Mouse (Mus musculus) heart, embryonic 15.5 days (tissue): ENCODE results near the gene Slc38a2. TPM values are rescaled to one million over a fixed set of nuclear protein-coding genes. Genes with fewer than 3 reads are reported as not detected.
A peak's percentile ranks its signal among the peaks of the same experiment; 100 is the strongest.

Source experiments
- ATAC-seq: fragments of 200-750 bp; cut with Nextera tagmentation; replicated peaks from 2 replicates; pipeline ENCODE4 v1.8.0; 2017; ENCODE audit warnings: low read depth, moderate TSS enrichment; ENCODE audit not compliant: insufficient number of reproducible peaks, insufficient read depth, low FRiP score
- H3K27ac ChIP-seq: fragments of 300-500 bp; sonication (generic); 2 replicates; pipeline ENCODE4 v1.5.1; 2015; ENCODE audit warnings: mild to moderate bottlenecking, inconsistent platforms
- H3K27me3 ChIP-seq: fragments of 300-500 bp; sonication (generic); 2 replicates; pipeline ENCODE4 v1.6.1; 2015; ENCODE audit warnings: inconsistent platforms
- H3K36me3 ChIP-seq: fragments of 300-500 bp; sonication (generic); 2 replicates; pipeline ENCODE4 v1.6.1; 2015; ENCODE audit warnings: mild to moderate bottlenecking, inconsistent platforms
- H3K4me1 ChIP-seq: fragments of 300-500 bp; sonication (generic); replicated peaks from 2 replicates; pipeline ENCODE4 v1.6.1; 2015; ENCODE audit warnings: inconsistent platforms
- H3K4me2 ChIP-seq: fragments of 300-500 bp; sonication (generic); 2 replicates; pipeline ENCODE4 v1.6.1; 2015; ENCODE audit warnings: inconsistent platforms, mild to moderate bottlenecking, moderate library complexity
- H3K4me3 ChIP-seq: fragments of 300-500 bp; sonication (generic); 2 replicates; pipeline ENCODE4 v1.5.1; 2015; ENCODE audit warnings: mild to moderate bottlenecking, inconsistent platforms
- H3K9ac ChIP-seq: fragments of 300-500 bp; sonication (generic); 2 replicates; pipeline ENCODE4 v1.6.1; 2015; ENCODE audit warnings: mild to moderate bottlenecking, inconsistent platforms
- H3K9me3 ChIP-seq: fragments of 300-500 bp; sonication (generic); replicated peaks from 2 replicates; pipeline ENCODE4 v1.6.1; 2016; ENCODE audit warnings: inconsistent platforms
- WGBS: fragments of 180-500 bp; shearing (Covaris S2); methylation state at CpG from one replicate; pipeline ENCODE4 v1.1.7; 2015; ENCODE audit warnings: mixed read lengths; 5-methylcytosine and 5-hydroxymethylcytosine counted together
- polyA plus RNA-seq: library from polyadenylated mRNA; unstranded; fragments of >200 nt; fragmentation: Nextera tagmentation; extraction: Ambion mirVana; gene quantifications from 2 replicates; pipeline ENCODE4 v1.2.1, GENCODE M21; 2015

Slc38a2 gene
- polyA plus RNA-seq = 158 and 170 TPM in 2 replicates

DNA sequence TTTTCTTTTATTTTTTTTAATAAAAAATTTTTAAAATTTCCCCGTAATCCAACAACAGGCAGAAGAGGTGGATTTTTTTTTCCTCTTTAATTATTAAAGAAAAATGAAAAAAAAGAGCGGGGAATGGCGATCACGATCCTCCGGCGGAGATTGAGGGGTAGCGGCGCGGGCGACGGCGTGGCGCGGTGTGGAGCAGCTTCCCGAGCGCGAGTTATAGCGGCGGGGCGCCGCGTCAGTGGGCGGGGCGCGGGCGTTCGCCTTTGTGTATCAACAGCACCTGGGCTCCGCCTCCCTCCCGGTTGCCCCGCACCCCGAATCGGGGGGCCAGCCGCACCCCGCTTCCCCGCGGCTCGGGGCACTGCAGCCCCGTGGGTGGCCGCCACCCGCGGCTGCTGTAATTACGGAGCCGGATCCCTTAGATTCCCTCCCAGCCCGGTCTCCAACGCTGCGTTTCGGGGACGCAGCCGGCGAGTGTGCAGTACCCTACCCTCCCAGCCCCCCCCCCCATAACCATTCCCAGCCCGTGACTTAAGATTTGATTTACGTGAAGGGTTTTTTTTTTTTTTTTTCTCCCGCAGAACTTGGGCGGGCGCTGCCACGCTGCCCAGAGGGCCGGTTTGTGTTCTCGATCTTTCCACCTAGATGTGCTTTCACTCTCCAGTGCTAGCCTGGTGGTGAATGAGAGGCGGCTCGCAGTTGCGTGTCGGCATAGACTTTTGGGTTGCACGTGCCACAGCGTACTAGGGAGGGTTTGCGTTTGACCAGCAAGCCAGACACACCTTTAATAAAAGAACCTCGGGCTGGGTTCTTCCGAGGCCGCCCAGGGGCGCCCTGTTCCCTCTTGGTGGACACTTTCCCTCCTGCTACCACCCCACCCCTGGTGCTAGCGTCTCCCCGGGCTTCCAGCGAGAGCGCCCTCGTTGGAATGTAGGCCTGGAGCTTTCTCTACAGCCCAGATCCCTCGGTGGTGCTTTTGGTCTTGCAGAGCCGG is at the start of gene Slc38a2:
Gene Slc38a2, minus strand, starts transcription at position 210 of the 991 bp plus-strand sequence.
- peaks cover 12% of the 10 kb centered on the region for H3K36me3 ChIP-seq
- no peaks in the 10 kb centered on the region for H3K27me3 ChIP-seq
- H3K4me1 ChIP-seq = peaks cover 28% of the 10 kb centered on the region
- peak within 1 kb of the TSS; percentile 98 for H3K4me3 ChIP-seq
- H3K9ac ChIP-seq = peak within 1 kb of the TSS; percentile 100
- H3K4me2 ChIP-seq = peak within 1 kb of the TSS; percentile 70
- peak; percentile 83 for ATAC-seq
- H3K9me3 ChIP-seq = no peaks in the 10 kb centered on the region
- under 1% methylated on average over 71 of the region's 76 CpGs for WGBS
- H3K27ac ChIP-seq = peak within 1 kb of the TSS; percentile 100

DNA sequence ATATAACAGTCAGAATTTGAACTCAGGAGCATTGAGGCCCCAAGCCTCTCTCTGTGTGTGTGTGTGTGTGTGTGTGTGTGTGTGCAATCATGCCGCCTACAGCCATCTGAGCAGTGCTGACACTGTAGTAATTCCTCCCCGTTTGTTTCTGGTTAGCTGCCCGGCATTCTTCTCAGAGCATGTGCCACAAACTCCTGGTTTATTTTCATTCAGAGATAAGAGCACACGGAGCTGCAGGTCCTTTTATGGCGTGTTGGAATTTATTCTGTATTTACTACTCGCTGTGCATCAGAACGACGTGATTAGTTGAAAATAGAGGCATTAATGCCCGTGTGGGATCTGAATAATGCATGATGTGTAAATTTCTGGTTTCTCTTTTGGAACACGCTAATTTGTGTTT is 49.6 kb upstream of the Slc38a2 start:
- peak; percentile 70 for ATAC-seq
- Histone ChIP-seq H3K27ac (peak overlapping the region; percentile 92), H3K4me1 (peaks cover 40% of the 10 kb centered on the region), H3K4me3 (no peak overlapping the region), H3K27me3 (no peaks in the 10 kb centered on the region), H3K4me2 (peak overlapping the region; percentile 37), H3K9ac (peak overlapping the region; percentile 2; the same call in 1 of the 2 replicates), H3K9me3 (no peaks in the 10 kb centered on the region), H3K36me3 (no peaks in the 10 kb centered on the region)
- 23% methylated on average over 10 of the region's 10 CpGs for WGBS

DNA sequence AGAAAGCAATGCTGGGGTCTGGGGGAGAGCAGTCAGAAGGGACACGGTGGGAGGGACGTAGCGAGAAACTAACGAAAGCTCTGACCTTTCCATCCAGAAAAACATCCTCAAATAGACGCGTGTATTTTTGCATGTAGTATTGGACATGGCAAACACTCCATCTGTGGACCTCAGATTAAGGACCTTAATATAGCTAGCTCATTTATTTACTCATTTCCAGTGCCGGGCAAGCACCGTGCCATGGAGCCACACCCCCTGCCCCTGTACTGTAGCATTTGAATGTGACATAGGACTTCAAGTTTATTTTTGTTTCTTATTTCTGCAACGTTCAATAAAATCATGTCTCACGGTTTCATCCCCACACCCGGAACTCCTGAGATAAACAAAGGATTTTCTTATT is 48.0 kb upstream of the Slc38a2 start:
- H3K9ac ChIP-seq = no peak overlapping the region
- no peaks in the 10 kb centered on the region for H3K27me3 ChIP-seq
- peaks cover 53% of the 10 kb centered on the region for H3K4me1 ChIP-seq
- no peak overlapping the region for H3K4me3 ChIP-seq
- H3K36me3 ChIP-seq = no peaks in the 10 kb centered on the region
- 66% methylated on average over 11 of the region's 11 CpGs for WGBS
- H3K9me3 ChIP-seq = no peaks in the 10 kb centered on the region
- ATAC-seq = no peak
- H3K4me2 ChIP-seq = no peak overlapping the region
- H3K27ac ChIP-seq = peak overlapping the region; percentile 55

DNA sequence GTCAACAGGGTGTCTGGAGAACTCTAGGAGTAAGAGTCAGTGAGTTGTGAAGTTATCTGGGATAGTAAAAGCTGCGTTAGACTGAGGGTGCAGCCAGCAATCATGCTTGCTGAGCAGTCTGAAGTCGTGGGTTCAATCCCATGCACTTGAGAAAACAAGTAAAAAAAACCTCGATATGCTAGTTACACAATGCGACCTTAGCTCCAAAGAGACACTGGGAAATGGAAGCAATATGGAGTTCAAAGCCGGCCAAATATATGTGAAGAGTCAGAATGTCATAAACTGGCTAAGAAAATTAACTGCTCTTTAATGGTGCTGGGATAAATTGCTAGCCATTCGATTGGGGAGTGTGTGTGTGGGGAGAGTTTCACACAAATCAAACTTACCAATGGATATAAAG is 47.5 kb upstream of the Slc38a2 start:
- Histone ChIP-seq H3K9ac (no peak overlapping the region), H3K27ac (peak overlapping the region; percentile 55), H3K9me3 (no peaks in the 10 kb centered on the region), H3K4me1 (peaks cover 55% of the 10 kb centered on the region), H3K4me2 (no peak overlapping the region), H3K27me3 (no peaks in the 10 kb centered on the region), H3K36me3 (no peaks in the 10 kb centered on the region), H3K4me3 (no peak overlapping the region)
- ATAC-seq = no peak
- WGBS = 77% methylated on average over 6 of the region's 6 CpGs

DNA sequence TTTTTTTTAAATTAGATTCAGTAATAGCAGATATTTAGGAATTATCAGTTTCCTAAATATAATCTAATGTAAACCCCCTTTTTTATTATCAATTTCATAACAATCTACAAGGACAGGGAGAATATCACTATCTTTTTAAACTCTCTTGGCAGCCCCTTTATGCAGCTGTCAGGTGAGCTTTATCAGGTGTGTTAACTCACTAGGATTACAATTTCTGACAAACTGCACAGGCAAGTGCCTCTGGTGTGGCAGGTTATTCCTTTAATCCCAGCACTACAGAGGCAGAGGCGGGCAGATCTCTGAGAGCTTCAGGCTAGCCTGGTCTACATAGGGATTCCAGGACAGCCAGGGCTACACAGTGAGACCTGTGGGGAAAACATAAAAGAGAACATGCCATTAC is 45.8 kb upstream of the Slc38a2 start:
- Histone ChIP-seq H3K4me3 (no peak overlapping the region), H3K27ac (peak overlapping the region; percentile 93), H3K4me2 (no peak overlapping the region), H3K4me1 (peaks cover 49% of the 10 kb centered on the region), H3K27me3 (no peaks in the 10 kb centered on the region), H3K9ac (no peak overlapping the region), H3K36me3 (no peaks in the 10 kb centered on the region), H3K9me3 (no peaks in the 10 kb centered on the region)
- no peak for ATAC-seq
- WGBS = 94% methylated on average over 1 of the region's 1 CpGs

DNA sequence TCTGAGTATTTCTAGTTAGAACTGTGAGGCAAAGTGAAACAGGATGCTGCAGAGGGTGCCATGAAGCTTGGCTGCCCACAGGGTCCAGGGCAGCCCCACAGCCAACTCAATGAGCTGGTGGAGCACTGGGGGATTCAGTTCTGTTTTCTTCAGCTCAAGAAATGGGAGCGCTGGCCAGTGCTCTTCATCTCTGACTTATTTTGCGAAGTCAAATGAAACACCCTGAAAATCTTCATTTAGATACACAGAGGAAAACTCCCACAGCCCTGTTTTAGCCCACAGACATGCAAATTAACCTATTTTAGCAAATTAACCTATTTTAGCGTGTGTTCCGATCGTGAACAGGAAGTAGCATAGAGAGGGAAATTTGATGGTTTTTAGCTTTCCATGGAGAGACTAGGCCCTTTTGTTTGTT is 45.4 kb upstream of the Slc38a2 start:
- Histone ChIP-seq H3K36me3 (no peaks in the 10 kb centered on the region), H3K27ac (peak overlapping the region; percentile 93), H3K4me3 (no peak overlapping the region), H3K27me3 (no peaks in the 10 kb centered on the region), H3K9ac (no peak overlapping the region), H3K4me2 (no peak overlapping the region), H3K9me3 (no peaks in the 10 kb centered on the region), H3K4me1 (peaks cover 45% of the 10 kb centered on the region)
- 87% methylated on average over 5 of the region's 5 CpGs for WGBS
- no peak for ATAC-seq

DNA sequence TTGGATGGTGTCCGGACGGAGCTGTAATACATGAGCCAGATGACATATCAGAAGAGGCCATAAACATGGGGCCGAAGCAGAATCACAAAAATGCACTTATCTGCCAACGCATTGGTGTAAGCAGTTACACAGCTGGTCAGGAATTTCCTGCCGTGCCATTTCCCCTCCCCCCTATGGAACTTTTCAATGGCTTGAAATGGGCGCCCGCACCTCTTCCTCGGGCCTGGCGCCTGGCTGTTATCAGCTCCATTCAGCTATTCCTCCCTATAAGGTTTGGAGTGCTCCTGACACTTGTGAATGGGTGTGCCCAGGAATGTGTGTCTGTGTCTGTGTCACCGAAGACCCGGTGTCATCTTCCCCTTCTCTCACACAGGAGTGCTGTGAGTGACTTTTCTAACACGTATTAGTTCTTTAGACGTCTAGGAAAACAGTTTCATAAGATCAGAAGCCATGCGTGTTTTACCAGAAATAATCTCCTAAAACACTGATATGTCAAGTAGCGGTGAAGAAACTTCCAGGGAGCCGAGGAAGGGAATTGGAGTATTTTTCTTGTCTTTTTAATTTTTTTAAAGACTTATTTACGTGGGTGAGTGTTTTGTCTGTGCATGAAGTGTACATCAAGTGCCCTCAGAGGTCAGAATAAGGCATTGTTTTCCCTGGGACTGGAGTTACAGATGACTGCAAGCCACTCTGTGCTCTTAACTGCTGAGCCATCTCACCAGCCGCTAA is 44.8 kb upstream of the Slc38a2 start:
- Histone ChIP-seq H3K4me1 (peaks cover 44% of the 10 kb centered on the region), H3K9ac (no peak overlapping the region)
- WGBS = 17% methylated on average over 18 of the region's 18 CpGs

DNA sequence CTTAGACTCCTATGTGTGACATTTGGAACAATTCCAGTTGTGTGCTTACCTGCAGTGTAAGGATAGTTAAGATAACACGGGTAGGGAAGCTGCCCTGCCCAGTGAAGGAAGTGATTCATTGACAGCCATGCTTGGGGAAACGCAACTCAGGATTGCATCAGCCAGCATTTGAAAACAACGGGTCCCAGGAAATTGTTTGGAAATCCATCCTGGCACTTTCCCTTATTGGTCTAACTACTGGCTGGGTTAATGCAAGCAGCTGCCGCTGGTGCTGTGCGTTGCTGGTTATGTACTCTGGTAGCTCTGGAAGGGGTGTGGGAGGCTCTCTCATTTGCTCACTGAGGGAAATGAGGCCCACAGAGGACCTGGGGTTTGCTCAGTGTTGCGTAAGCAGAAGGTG is 43.7 kb upstream of the Slc38a2 start:
- ATAC-seq = no peak
- WGBS = 64% methylated on average over 6 of the region's 6 CpGs

More for the DNA sequence above, 44.8 kb upstream of the Slc38a2 start:
- Histone ChIP-seq H3K4me2 (peak overlapping the region; percentile 28; the same call in 1 of the 2 replicates), H3K27me3 (no peaks in the 10 kb centered on the region), H3K36me3 (no peaks in the 10 kb centered on the region), H3K27ac (peak overlapping the region; percentile 93), H3K9me3 (no peaks in the 10 kb centered on the region), H3K4me3 (no peak overlapping the region)
- ATAC-seq = peak; percentile 85

DNA sequence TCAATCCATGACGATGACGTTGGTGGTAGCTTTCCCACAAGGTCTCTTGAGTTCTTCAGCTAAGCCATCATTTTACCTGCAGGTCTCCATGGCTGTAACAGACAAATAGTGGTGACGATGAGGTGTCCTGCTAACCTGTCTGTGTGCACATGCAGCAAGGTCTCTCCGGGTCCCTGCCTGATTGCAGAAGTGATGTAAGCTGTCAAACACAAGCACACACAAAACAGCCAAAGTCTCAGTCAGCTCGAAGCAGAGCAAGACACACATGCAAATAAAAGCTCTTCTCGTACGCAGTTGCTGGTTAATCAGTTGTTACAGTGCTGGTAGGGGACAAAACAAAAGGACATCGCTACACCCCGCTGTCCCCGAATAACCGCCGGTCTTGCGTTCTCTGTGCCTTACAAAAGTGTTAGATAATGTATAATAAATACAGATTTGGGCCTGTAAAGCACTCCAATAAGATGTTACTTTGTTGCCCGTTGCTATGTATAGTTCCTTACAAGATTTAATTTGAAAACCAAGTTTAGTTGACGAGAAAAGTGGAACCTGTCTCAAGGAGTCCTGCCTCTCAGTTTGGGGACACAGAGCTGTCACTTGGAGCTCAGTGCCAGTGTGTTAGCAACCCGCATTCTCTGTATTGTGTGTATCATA is 43.2 kb upstream of the Slc38a2 start:
- Histone ChIP-seq H3K4me1 (peaks cover 35% of the 10 kb centered on the region), H3K27ac (peak overlapping the region; percentile 93), H3K4me2 (no peak overlapping the region), H3K4me3 (no peak overlapping the region), H3K36me3 (no peaks in the 10 kb centered on the region), H3K9ac (no peak overlapping the region), H3K9me3 (no peaks in the 10 kb centered on the region), H3K27me3 (no peaks in the 10 kb centered on the region)
- WGBS = 89% methylated on average over 16 of the region's 16 CpGs
- no peak for ATAC-seq

More for the DNA sequence above, 43.7 kb upstream of the Slc38a2 start:
- H3K27ac ChIP-seq = peak overlapping the region; percentile 93
- peaks cover 38% of the 10 kb centered on the region for H3K4me1 ChIP-seq
- H3K9me3 ChIP-seq = no peaks in the 10 kb centered on the region
- no peaks in the 10 kb centered on the region for H3K27me3 ChIP-seq
- H3K36me3 ChIP-seq = no peaks in the 10 kb centered on the region
- no peak overlapping the region for H3K9ac ChIP-seq
- H3K4me2 ChIP-seq = no peak overlapping the region
- no peak overlapping the region for H3K4me3 ChIP-seq

DNA sequence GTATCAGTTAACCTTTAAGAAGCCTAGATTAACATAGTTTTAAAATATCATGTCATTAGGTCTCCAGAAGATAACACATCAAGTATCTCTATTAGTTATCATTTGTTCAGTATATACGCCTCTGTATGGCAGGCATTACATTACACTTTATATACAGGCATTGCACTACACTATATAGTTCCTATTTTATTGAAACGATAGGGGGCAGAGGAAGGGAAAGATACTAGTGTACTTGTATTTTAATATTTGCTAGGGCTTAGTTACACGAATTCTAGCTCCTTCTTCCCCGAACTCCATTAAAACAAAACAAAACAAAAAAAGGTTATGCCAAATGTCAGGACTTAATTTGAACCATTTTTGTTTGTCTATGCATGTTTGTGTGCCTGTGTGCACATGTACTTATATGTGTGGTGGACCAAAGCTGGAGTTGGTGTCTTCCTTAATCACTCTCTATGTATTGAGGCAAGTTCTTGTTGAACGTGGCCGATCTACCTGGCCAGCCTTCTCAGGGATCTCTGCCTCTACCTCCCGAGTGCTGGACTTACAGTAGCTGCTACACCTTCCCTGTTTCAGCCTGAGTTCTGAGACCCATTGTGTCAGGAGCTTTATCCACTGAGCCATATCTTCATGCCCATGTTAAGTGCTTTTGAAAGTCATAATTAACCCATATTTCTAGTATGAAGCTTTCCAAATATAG is 41.5 kb upstream of the Slc38a2 start:
- Histone ChIP-seq H3K4me2 (no peak overlapping the region), H3K36me3 (no peaks in the 10 kb centered on the region), H3K27ac (no peak overlapping the region), H3K9ac (no peak overlapping the region), H3K9me3 (no peaks in the 10 kb centered on the region), H3K4me3 (no peak overlapping the region), H3K27me3 (no peaks in the 10 kb centered on the region), H3K4me1 (peaks cover 25% of the 10 kb centered on the region)
- ATAC-seq = no peak
- WGBS = 87% methylated on average over 7 of the region's 7 CpGs
